In genomic region chr12:28589090-28589868, GRCm38 (mm10) we compare ENCODE assay signal across 8 mouse cellular contexts. TPM values are rescaled to one million over a fixed set of nuclear protein-coding genes. Genes with fewer than 3 reads are reported as not detected.
DNase-seq lines count a peak whose midpoint lies in the region; ATAC-seq and TF ChIP-seq lines count a peak whose summit lies in the region.

No protein-coding gene starts in this region.

- DNase-seq in G1E (ENCODE audit: low spot score), result peak; percentile 63
- peak; percentile 91 for DNase-seq in cerebellum, adult 11 months
- DNase-seq in heart, postnatal 25 days (ENCODE audit: low spot score), result peak; percentile 62
- DNase-seq in layer of hippocampus, adult 18-20 months (ENCODE audit: low spot score in 2 of 2), result peak; percentile 87 to 95
- peak; percentile 68 to 69 for DNase-seq in lung, adult 18-20 months
- peak; percentile 30 to 38 for DNase-seq in thymus, adult 18-20 months

- peak; percentile 86 for ATAC-seq in G1E (ENCODE audit: extremely low read depth, insufficient number of reproducible peaks, low FRiP score, poor library complexity, severe bottlenecking)
- peak; percentile 90 for ATAC-seq in forebrain, embryonic 16.5 days

- peak overlapping the region; percentile 67 for H3K9ac ChIP-seq in forebrain, embryonic 16.5 days (replicated peaks; ENCODE audit: low read depth, low read length)

- no peaks in the 10 kb centered on the region for H3K36me3 ChIP-seq in G1E (replicated peaks)
- no peaks in the 10 kb centered on the region for H3K36me3 ChIP-seq in forebrain, embryonic 16.5 days (ENCODE audit: control insufficient read depth, insufficient read depth)

- no peaks in the 10 kb centered on the region for H3K9me3 ChIP-seq in G1E (replicated peaks)
- no peaks in the 10 kb centered on the region for H3K9me3 ChIP-seq in forebrain, embryonic 16.5 days (ENCODE audit: control insufficient read depth, low read length)

- H3K27ac ChIP-seq in forebrain, embryonic 16.5 days (ENCODE audit: low read length), result peak overlapping the region; percentile 54
- H3K27ac ChIP-seq in olfactory bulb, adult 2 months (ENCODE audit: insufficient read depth, low read depth, low read length), result peak overlapping the region; percentile 43; the same call in 1 of the 2 replicates

- TF ChIP-seq POLR2A in olfactory bulb, adult 2 months (IDR thresholded peaks at IDR 0.05; ENCODE audit: insufficient read depth, low read depth, low read length), result no peak

- intact Hi-C loops in heart, postnatal 25 days (cut with DNase I), result loop anchor here (2.0 to 10.0 kb wide), 3 partner anchors 110 to 1296 kb away; no protein-coding TSS in a partner anchor

- no peaks in the 10 kb centered on the region for H3K4me1 ChIP-seq in G1E (ENCODE audit: insufficient read depth, low read depth, low read length)
- peaks cover 26% of the 10 kb centered on the region for H3K4me1 ChIP-seq in forebrain, embryonic 16.5 days (replicated peaks; ENCODE audit: control insufficient read depth, insufficient read depth, low read length)
- H3K4me1 ChIP-seq in olfactory bulb, adult 2 months (ENCODE audit: control insufficient read depth, insufficient read depth, low read length), result peaks cover 16% of the 10 kb centered on the region

- no peak overlapping the region; the same call in 1 of the 2 replicates for H3K4me3 ChIP-seq in G1E (ENCODE audit: low read depth, low read length)
- peak overlapping the region; percentile 54 for H3K4me3 ChIP-seq in forebrain, embryonic 16.5 days (replicated peaks; ENCODE audit: low read length)
- peak overlapping the region; percentile 22 for H3K4me3 ChIP-seq in olfactory bulb, adult 2 months (ENCODE audit: insufficient read depth, low read depth, low read length)

- H3K27me3 ChIP-seq in G1E (ENCODE audit: insufficient read depth, low read length), result no peaks in the 10 kb centered on the region
- no peaks in the 10 kb centered on the region for H3K27me3 ChIP-seq in forebrain, embryonic 16.5 days (replicated peaks; ENCODE audit: control insufficient read depth, insufficient read depth, low read length)

- peak overlapping the region; percentile 77 for H3K4me2 ChIP-seq in forebrain, embryonic 16.5 days (ENCODE audit: low read length)

- TF ChIP-seq CTCF in G1E (IDR thresholded peaks at IDR 0.05; ENCODE audit: low read depth, low read length), result peak; percentile 32; the same call in 1 of the 2 replicates
- TF ChIP-seq CTCF in olfactory bulb, adult 2 months (IDR thresholded peaks at IDR 0.05; ENCODE audit: insufficient read depth, low read depth, low read length), result peak; percentile 79

- WGBS in forebrain, embryonic 16.5 days, result 8% methylated on average over 24 of the region's 24 CpGs
- WGBS in olfactory bulb, adult 2 months, result 9% methylated on average over 24 of the region's 24 CpGs

RNA-seq across cellular contexts. Expression of gene Allc, which starts 7.0 kb away (rescaled TPM):
- total RNA-seq in G1E (2014; fragmentation: Nextera tagmentation), result not detected in 2 replicates
- 0.05 and 0.17 TPM in 2 replicates for total RNA-seq in G1E (2017)
- polyA plus RNA-seq in G1E (2012), result not detected in 2 replicates
- 0.15 and 0.48 TPM in 2 replicates for polyA plus RNA-seq in forebrain, embryonic 16.5 days (2015; fragmentation: Nextera tagmentation; extraction: Ambion mirVana)
- not detected for total RNA-seq in heart, postnatal 25 days (2021)
- total RNA-seq in layer of hippocampus, adult 18-20 months (2021), result under 1 TPM; 0.52 to 0.56 TPM
- polyA plus RNA-seq in olfactory bulb, adult 2 months (2012; ENCODE audit: insufficient read depth, insufficient read length, low replicate concordance, missing spikeins), result not detected in 2 replicates

RNA-seq across cellular contexts. Expression of gene Colec11, which starts 33.9 kb away (rescaled TPM):
- total RNA-seq in G1E (2014; fragmentation: Nextera tagmentation) (not detected in 2 replicates), G1E (2017) (0.22 and 0.46 TPM in 2 replicates)
- not detected in 2 replicates for polyA plus RNA-seq in G1E (2012)
- polyA plus RNA-seq in forebrain, embryonic 16.5 days (2015; fragmentation: Nextera tagmentation; extraction: Ambion mirVana), result 0.34 and 0.60 TPM in 2 replicates
- total RNA-seq in heart, postnatal 25 days (2021), result 10 to 100 TPM; 14.7 to 21.4 TPM
- under 1 TPM; 0.46 to 0.94 TPM for total RNA-seq in layer of hippocampus, adult 18-20 months (2021)
- polyA plus RNA-seq in olfactory bulb, adult 2 months (2012; ENCODE audit: insufficient read depth, insufficient read length, low replicate concordance, missing spikeins), result not detected in 2 replicates

RNA-seq across cellular contexts. Expression of gene Dcdc2c, which starts 37.1 kb away (rescaled TPM):
- total RNA-seq in G1E (2014; fragmentation: Nextera tagmentation) (not detected in 2 replicates), G1E (2017) (0.16 and 0.52 TPM in 2 replicates)
- polyA plus RNA-seq in G1E (2012), result not detected in 2 replicates
- not detected in 2 replicates for polyA plus RNA-seq in forebrain, embryonic 16.5 days (2015; fragmentation: Nextera tagmentation; extraction: Ambion mirVana)
- total RNA-seq in heart, postnatal 25 days (2021), result not detected
- total RNA-seq in layer of hippocampus, adult 18-20 months (2021), result under 1 TPM; 0.43 to 0.45 TPM
- not detected in 2 replicates for polyA plus RNA-seq in olfactory bulb, adult 2 months (2012; ENCODE audit: insufficient read depth, insufficient read length, low replicate concordance, missing spikeins)

RNA-seq across cellular contexts. Expression of gene Rps7, which starts 46.5 kb away (rescaled TPM):
- total RNA-seq in G1E (2014; fragmentation: Nextera tagmentation) (1,147 and 1,296 TPM in 2 replicates), G1E (2017) (3,809 and 4,399 TPM in 2 replicates)
- 365 and 446 TPM in 2 replicates for polyA plus RNA-seq in G1E (2012)
- 419 and 461 TPM in 2 replicates for polyA plus RNA-seq in forebrain, embryonic 16.5 days (2015; fragmentation: Nextera tagmentation; extraction: Ambion mirVana)
- total RNA-seq in heart, postnatal 25 days (2021), result 100 to 1,000 TPM; 289 to 342 TPM
- 100 to 1,000 TPM; 303 to 306 TPM for total RNA-seq in layer of hippocampus, adult 18-20 months (2021)
- polyA plus RNA-seq in olfactory bulb, adult 2 months (2012; ENCODE audit: insufficient read depth, insufficient read length, low replicate concordance, missing spikeins), result not detected in 2 replicates

Comparison
In these comparisons a context has a peak if more than half of its experiments do, and no peak if none do; other contexts are left out.
1. DNase-seq: peak in every context shown above with its lines; median percentile 91 in cerebellum, adult 11 months; 91 in layer of hippocampus, adult 18-20 months; 68 in lung, adult 18-20 months; 63 in G1E; 62 in heart, postnatal 25 days; 34 in thymus, adult 18-20 months.
2. RNA of gene Colec11, which starts 33.9 kb away (total RNA-seq): 14.7 to 21.4 TPM in heart, postnatal 25 days; 0.46 to 0.94 TPM in layer of hippocampus, adult 18-20 months and 0.22 to 0.46 TPM in G1E; every median in the first group is over 4 times any median in the second.